Mouse (Mus musculus): ENCODE measurements around the gene Abhd6. TPM values are rescaled to one million over a fixed set of nuclear protein-coding genes. Genes with fewer than 3 reads are reported as not detected.

The Abhd6 gene
- polyA plus RNA-seq (2015; fragmentation: Nextera tagmentation; extraction: Ambion mirVana): 33.7 and 34.7 TPM in 2 replicates

DNA sequence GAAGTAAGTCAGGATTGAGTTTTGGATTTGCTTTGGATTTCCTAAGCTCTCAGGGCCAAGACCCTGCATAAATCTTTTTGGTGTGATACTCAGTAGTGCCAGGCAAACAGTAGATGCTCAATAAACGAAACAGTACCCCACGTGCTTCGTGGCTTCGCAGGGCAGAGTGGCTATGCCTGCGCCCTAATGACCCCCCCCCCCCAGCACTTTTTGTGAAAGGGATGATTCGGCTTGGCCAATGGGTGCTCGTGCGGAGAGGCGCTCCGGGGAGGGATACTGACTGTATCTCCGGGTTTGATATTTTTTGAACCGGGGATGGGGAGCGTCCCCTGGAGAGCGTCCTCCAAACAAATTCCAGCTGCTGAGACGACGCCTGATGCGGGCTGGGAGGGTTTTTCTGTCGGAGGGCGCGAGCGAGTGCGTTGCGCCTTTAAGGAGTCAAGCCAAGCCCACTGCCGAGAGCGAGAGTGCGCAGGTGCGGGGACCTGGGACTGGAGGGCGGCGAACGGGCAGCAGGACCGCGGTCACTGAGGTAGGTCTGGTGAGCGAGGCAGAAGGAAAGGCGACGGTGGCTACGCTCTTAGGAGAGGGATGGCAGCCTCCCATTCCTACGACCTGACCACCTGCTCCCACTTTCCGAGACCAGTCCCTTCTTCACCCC lies at the start of gene Abhd6:
Abhd6 (plus strand) TSS at position 471 of the 661 bp plus-strand sequence.
- Histone ChIP-seq H3K9ac (peak within 1 kb of the TSS; percentile 46), H3K36me3 (no peaks in the 10 kb centered on the region), H3K4me3 (peak within 1 kb of the TSS; percentile 66), H3K27me3 (peaks cover 43% of the 10 kb centered on the region), H3K4me1 (peaks cover 24% of the 10 kb centered on the region), H3K9me3 (no peaks in the 10 kb centered on the region), H3K4me2 (peak within 1 kb of the TSS; percentile 85), H3K27ac (peak within 1 kb of the TSS; percentile 68)
- WGBS: under 1% methylated on average over 38 of the region's 38 CpGs
- peak; percentile 68 for ATAC-seq (ENCODE audit: insufficient number of reproducible peaks, low FRiP score, low TSS enrichment, low read depth)

DNA sequence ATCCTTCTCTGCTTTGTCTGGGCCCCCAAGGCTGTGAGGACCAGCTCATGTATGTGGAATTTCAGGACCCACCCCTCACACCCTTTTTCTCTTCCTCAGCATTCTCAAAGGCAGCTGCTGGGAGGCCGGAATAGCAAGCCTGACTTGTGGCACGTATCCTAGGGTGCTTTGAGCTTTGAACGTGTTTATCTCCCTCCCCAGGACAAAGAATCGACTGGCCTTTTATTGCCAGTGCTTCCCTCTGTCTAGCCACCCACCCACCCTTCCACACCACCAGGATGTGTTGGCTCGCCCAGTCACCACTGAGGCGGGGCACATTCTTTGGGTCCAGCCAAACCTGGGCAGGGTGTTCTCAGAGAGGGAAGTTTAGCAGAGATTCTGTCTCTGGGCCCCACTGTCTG lies 48.6 kb upstream of the Abhd6 start:
- H3K4me2 ChIP-seq: no peak overlapping the region
- peak overlapping the region; percentile 71 for H3K27ac ChIP-seq
- H3K4me1 ChIP-seq: peaks cover 23% of the 10 kb centered on the region
- ATAC-seq (ENCODE audit: insufficient number of reproducible peaks, low FRiP score, low TSS enrichment, low read depth): peak; percentile 42; the same call in 1 of the 2 replicates
- no peaks in the 10 kb centered on the region for H3K9me3 ChIP-seq
- H3K27me3 ChIP-seq: no peaks in the 10 kb centered on the region
- WGBS: 34% methylated on average over 6 of the region's 6 CpGs
- H3K4me3 ChIP-seq: no peak overlapping the region
- peaks cover 30% of the 10 kb centered on the region for H3K36me3 ChIP-seq
- no peak overlapping the region for H3K9ac ChIP-seq

DNA sequence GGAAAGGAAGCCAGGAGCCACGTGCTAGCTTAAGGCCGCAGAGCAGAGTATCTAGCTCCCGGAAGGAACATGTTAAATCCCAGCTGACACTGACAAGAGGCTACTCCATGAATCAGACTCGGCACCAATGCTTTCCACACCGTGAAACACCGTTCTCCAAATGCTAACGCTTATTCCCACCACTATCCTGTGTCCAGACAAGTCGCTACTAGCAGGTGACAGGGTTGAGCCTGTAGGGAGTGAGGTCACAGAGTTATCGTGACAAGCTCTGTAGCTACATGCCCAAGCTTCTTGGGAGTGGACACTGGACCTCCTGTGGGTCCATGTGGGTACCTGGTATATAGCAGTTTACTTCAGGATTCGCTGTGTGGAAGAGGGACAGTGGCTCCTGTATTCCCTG lies 46.3 kb upstream of the Abhd6 start:
- Histone ChIP-seq H3K9ac (no peak overlapping the region), H3K36me3 (peaks cover 7% of the 10 kb centered on the region; the same call in 1 of the 2 replicates), H3K4me2 (no peak overlapping the region), H3K27me3 (no peaks in the 10 kb centered on the region), H3K4me1 (peaks cover 24% of the 10 kb centered on the region), H3K4me3 (no peak overlapping the region), H3K9me3 (no peaks in the 10 kb centered on the region), H3K27ac (no peak overlapping the region)
- 67% methylated on average over 10 of the region's 10 CpGs for WGBS
- no peak for ATAC-seq (ENCODE audit: insufficient number of reproducible peaks, low FRiP score, low TSS enrichment, low read depth)

DNA sequence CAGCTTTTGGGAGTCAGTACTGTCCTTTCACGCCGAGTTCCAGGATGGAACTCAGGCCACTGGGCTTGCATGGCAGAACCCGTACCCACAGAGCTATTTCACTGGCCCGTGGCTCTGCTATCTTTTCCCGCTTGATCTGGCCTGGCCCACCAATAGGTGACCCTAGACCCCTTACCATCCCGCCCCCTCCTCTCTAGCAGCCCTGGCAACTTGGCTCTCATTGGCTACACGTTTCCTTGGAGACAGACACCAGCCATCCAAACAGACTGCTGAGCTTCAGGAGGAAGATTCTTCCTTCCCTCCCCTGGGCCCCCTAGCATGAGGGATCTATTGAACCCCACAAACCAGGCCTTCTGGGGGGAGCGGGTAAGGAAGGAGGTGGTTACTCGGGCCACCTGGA lies 45.7 kb upstream of the Abhd6 start, which contains the start of gene Gm45521:
Gm45521 (plus strand) TSS at position 240 of the 400 bp plus-strand sequence.
- H3K27me3 ChIP-seq: no peaks in the 10 kb centered on the region
- 0 out of 2 replicates have a peak, but pooled peaks cover 1% of the 10 kb centered on the region for H3K36me3 ChIP-seq
- H3K4me3 ChIP-seq: no peak within 1 kb of the TSS
- no peaks in the 10 kb centered on the region for H3K9me3 ChIP-seq
- 63% methylated on average over 9 of the region's 9 CpGs for WGBS
- H3K27ac ChIP-seq: no peak within 1 kb of the TSS
- H3K4me2 ChIP-seq: no peak within 1 kb of the TSS
- no peak within 1 kb of the TSS for H3K9ac ChIP-seq
- H3K4me1 ChIP-seq: peaks cover 25% of the 10 kb centered on the region
- ATAC-seq (ENCODE audit: insufficient number of reproducible peaks, low FRiP score, low TSS enrichment, low read depth): no peak

DNA sequence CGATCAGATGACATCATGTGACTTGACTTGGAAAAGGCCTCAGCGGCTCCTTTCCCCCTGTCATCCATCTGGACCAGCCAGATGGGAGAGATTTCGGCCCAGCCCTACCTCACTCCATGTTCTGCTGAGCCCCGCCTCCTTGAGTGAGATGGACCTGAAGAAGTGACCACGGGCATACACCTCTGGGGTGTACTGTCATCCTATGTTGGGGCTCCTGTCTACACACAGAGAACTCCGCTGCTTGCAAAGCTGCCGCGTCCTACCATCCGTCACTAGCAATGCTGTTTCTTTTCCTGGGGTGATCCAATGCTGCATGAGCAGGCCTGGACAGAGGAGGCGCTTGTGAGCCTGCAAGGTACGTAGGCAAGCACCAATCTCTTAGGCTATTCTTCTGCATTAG lies 42.1 kb upstream of the Abhd6 start:
- Histone ChIP-seq H3K36me3 (no peaks in the 10 kb centered on the region), H3K4me2 (no peak overlapping the region), H3K9me3 (no peaks in the 10 kb centered on the region), H3K4me3 (no peak overlapping the region), H3K27me3 (no peaks in the 10 kb centered on the region), H3K9ac (no peak overlapping the region), H3K4me1 (peaks cover 7% of the 10 kb centered on the region; the same call in 1 of the 2 replicates), H3K27ac (no peak overlapping the region)
- ATAC-seq (ENCODE audit: insufficient number of reproducible peaks, low FRiP score, low TSS enrichment, low read depth): no peak
- 58% methylated on average over 11 of the region's 11 CpGs for WGBS

DNA sequence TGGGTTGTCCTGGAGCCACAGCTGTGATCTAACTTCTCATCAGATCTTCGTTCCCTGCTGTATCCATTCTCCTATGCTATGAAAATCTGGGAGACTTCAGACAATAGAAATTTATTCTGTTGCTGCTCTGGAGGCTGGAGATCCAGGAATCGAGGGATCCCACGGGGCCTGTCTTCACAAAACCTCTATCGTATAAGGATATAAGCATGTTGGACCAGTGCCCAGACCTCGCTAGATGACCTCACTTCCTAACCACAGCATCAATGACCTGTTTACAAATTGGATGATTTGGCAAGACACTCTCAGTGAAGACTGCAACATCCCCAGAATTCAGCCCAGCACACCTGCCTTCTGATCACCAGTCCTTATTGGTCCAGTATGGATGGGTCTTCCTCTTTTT lies 41.0 kb upstream of the Abhd6 start:
- 47% methylated on average over 5 of the region's 5 CpGs for WGBS
- peaks cover 7% of the 10 kb centered on the region; the same call in 1 of the 2 replicates for H3K4me1 ChIP-seq
- H3K36me3 ChIP-seq: no peaks in the 10 kb centered on the region
- no peak for ATAC-seq (ENCODE audit: insufficient number of reproducible peaks, low FRiP score, low TSS enrichment, low read depth)
- H3K9ac ChIP-seq: no peak overlapping the region
- H3K27me3 ChIP-seq: no peaks in the 10 kb centered on the region
- H3K9me3 ChIP-seq: no peaks in the 10 kb centered on the region
- no peak overlapping the region for H3K27ac ChIP-seq
- no peak overlapping the region for H3K4me3 ChIP-seq
- H3K4me2 ChIP-seq: no peak overlapping the region

DNA sequence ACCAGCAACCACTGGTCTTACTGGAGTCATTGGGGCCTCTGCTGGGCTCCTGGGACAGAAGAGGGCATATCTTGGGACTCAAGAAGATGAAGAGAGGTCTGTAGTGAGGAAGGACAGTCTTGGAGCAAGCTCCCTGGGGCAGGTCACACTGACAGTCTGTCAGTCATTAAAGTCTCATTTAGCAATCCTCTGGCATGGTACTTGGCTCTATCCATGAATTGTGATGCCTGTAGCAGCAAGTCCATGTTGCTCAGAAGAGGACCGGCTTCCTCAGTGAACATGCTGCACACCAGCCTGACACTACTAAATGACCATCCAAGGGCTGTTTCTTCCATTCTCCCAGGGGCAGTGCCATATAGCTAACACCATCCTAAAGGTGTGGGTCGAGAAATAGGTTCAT lies 40.1 kb upstream of the Abhd6 start:
- Histone ChIP-seq H3K4me1 (peaks cover 7% of the 10 kb centered on the region; the same call in 1 of the 2 replicates), H3K4me3 (no peak overlapping the region), H3K27ac (no peak overlapping the region), H3K9ac (no peak overlapping the region), H3K9me3 (no peaks in the 10 kb centered on the region), H3K36me3 (no peaks in the 10 kb centered on the region), H3K4me2 (no peak overlapping the region), H3K27me3 (no peaks in the 10 kb centered on the region)
- ATAC-seq (ENCODE audit: insufficient number of reproducible peaks, low FRiP score, low TSS enrichment, low read depth): no peak
- 75% methylated on average over 2 of the region's 2 CpGs for WGBS

DNA sequence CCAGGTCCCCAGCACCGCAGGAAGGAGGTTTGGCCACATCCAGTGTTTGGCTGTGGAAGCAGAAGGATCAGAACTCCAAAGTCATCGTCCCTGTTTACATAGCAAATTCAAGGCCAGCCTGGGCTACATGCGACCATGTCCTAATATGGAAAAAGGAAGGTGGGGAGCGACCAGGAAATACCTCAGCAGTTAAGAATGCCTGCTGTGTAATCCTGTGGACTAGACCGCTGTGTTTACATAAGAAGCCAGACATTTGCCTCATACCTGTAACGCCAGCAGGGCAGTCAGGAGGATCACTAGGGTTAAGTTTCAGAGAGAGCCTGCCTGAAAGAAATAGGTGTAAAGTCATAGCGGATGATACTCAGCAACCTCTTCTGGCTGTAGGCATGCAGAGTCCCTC lies 39.5 kb upstream of the Abhd6 start:
- no peak for ATAC-seq (ENCODE audit: insufficient number of reproducible peaks, low FRiP score, low TSS enrichment, low read depth)
- 59% methylated on average over 7 of the region's 7 CpGs for WGBS

DNA sequence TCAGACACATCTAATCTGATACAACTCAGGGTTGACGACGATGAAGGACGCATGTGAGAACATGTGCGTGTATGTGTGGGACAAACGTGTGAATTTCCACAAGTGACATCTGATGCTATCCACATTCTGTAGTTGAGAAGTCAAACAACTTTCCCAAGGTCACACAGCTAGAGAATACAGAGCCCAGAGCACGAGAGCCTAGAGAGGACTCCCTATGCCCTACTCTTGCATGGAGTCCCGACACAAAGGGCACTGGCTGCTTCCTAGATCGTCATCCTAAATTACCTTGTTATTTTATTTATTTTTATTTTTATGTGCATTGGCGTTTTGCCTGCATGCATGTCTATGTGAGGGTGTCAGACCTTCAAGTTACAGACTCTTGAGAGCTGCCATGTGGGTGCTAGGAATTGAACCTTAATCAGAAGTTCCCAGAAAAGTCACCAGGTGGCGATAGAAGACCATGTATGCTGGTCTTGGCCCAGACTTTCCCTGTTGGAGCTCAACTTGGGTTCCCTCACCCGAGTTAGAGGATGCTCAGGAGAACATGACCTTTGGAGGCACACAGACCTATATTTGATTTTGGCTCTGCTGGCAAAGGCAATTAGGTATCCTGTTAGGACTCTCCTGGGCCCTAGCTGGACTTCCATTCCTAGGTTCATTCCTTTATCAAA lies 38.3 kb upstream of the Abhd6 start:
- H3K4me2 ChIP-seq: no peak overlapping the region
- H3K4me3 ChIP-seq: no peak overlapping the region
- no peak overlapping the region for H3K27ac ChIP-seq
- no peak overlapping the region for H3K9ac ChIP-seq
- peaks cover 7% of the 10 kb centered on the region; the same call in 1 of the 2 replicates for H3K4me1 ChIP-seq
- ATAC-seq (ENCODE audit: insufficient number of reproducible peaks, low FRiP score, low TSS enrichment, low read depth): no peak
- 54% methylated on average over 11 of the region's 11 CpGs for WGBS
- no peaks in the 10 kb centered on the region for H3K36me3 ChIP-seq
- H3K9me3 ChIP-seq: no peaks in the 10 kb centered on the region
- H3K27me3 ChIP-seq: no peaks in the 10 kb centered on the region

More for the DNA sequence above, 39.5 kb upstream of the Abhd6 start:
- no peaks in the 10 kb centered on the region for H3K9me3 ChIP-seq
- no peak overlapping the region for H3K27ac ChIP-seq
- no peaks in the 10 kb centered on the region for H3K36me3 ChIP-seq
- H3K4me2 ChIP-seq: no peak overlapping the region
- H3K9ac ChIP-seq: no peak overlapping the region
- no peaks in the 10 kb centered on the region for H3K27me3 ChIP-seq
- H3K4me1 ChIP-seq: peaks cover 7% of the 10 kb centered on the region; the same call in 1 of the 2 replicates
- no peak overlapping the region for H3K4me3 ChIP-seq

DNA sequence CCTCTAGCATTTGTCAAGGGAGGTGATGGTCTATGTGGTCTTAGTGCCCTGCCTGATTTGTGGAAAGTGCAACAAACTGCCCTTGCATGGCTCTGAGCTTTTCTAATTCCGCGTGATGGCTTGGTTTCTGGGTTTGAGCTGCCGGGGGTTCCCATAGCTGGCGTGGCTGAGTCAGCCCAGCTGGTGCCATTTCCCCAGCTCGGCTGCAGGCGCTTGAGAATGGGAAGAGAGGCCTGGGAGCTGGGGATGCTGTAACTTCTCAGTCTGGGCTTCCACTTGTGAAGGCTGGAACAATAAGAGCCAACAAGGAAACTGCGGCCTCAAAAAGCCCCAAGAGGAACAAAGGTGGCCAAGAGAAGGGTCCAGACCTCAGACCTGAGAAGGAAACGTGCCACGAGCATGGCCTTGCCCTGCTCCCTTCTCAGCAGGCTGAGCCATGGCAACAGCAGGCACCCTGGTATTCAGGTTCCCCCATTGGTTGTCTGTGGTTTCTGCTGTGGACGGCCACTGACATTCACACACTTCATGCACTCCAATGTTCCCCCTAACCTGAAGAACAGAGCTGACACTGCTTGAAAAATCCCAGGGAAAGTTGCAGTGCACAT lies 30.7 kb upstream of the Abhd6 start:
- Histone ChIP-seq H3K9ac (no peak overlapping the region), H3K4me2 (no peak overlapping the region), H3K36me3 (no peaks in the 10 kb centered on the region), H3K9me3 (no peaks in the 10 kb centered on the region), H3K27me3 (no peaks in the 10 kb centered on the region), H3K27ac (no peak overlapping the region), H3K4me1 (no peaks in the 10 kb centered on the region), H3K4me3 (no peak overlapping the region)
- ATAC-seq (ENCODE audit: insufficient number of reproducible peaks, low FRiP score, low TSS enrichment, low read depth): no peak
- 61% methylated on average over 10 of the region's 10 CpGs for WGBS

DNA sequence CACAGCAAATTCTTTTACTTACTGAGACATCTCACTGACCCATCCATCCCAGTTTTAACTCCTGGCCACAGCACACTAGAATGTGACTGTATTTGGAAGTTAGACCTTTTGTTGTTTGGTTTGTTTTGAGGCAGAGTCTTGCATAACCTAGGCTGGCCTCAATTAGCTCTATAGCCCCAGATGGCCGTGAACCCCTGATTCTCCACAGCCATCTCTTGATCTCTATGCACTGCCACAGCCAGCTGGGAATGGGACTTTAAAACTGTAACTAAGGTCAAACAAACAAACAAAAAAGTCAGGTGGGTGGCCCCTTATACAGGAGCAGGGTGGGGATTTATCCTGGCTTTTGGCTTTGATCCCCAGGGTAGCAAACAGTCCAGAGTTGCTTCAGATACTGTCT lies 28.1 kb upstream of the Abhd6 start:
- Histone ChIP-seq H3K4me3 (no peak overlapping the region), H3K36me3 (no peaks in the 10 kb centered on the region), H3K9ac (no peak overlapping the region), H3K4me1 (no peaks in the 10 kb centered on the region), H3K27me3 (no peaks in the 10 kb centered on the region), H3K9me3 (no peaks in the 10 kb centered on the region), H3K27ac (no peak overlapping the region), H3K4me2 (no peak overlapping the region)
- ATAC-seq (ENCODE audit: insufficient number of reproducible peaks, low FRiP score, low TSS enrichment, low read depth): no peak
- 69% methylated on average over 1 of the region's 1 CpGs for WGBS

DNA sequence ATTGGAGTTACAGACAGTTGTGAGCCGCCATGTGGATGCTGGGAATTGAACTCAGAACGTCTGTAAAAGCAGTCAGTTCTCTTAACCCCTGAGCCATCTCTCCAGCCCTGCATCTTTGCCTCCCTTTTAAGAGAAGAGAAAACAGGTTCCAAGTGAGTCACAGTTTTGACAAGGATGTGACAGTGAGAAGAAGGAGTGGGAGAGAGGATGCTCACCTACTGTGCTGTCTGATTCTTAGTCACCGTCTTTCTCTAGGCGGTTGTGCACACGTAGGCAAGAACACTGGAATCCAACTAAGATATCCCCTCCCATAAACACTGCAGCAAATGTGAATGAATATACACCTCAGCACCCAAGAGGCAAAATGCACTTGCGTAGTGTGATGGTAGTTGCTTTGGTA lies 27.5 kb upstream of the Abhd6 start:
- no peak for ATAC-seq (ENCODE audit: insufficient number of reproducible peaks, low FRiP score, low TSS enrichment, low read depth)
- Histone ChIP-seq H3K36me3 (no peaks in the 10 kb centered on the region), H3K4me3 (no peak overlapping the region), H3K27me3 (no peaks in the 10 kb centered on the region), H3K9ac (no peak overlapping the region), H3K4me2 (no peak overlapping the region), H3K27ac (no peak overlapping the region), H3K9me3 (no peaks in the 10 kb centered on the region), H3K4me1 (no peaks in the 10 kb centered on the region)
- 80% methylated on average over 6 of the region's 6 CpGs for WGBS
